Mouse (Mus musculus) adrenal gland, postnatal 4 days (tissue): ENCODE results near the gene Far1. TPM values are rescaled to one million over a fixed set of nuclear protein-coding genes. Genes with fewer than 3 reads are reported as not detected.

Experiments used
- DNase-seq, 2 experiments: peaks; one replicate each; pipeline ENCODE4 v3.0.0; 2021 to 2022; ENCODE audit warnings: low spot score in 2 of 2, mixed read lengths in 2 of 2
- total RNA-seq, 2 experiments: library from RNA; stranded (reverse); gene quantifications; 2 replicates each; pipeline ENCODE4 v1.2.3; 2021

Gene Far1
- total RNA-seq, 2 experiments from 2014 or later, result 51.7 to 66.1 TPM

DNA sequence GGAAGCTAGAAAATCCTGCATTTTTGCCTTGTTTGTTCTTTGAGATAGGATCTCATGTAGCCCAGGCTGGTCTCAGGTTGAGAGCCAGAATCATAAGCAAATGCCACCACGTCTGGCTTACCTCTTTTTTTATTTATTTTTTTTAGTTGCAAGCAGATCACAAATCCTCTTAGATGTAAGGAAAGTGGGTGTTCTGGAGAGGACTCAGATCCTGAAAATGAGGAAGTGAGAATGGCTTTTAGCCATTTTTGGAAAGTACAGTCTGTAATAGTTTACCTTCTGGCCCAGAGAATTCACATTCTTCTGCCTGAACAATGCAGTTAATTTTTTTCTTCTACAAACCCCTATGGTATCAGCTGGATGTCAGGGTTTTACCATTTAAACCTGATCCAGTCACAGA, 42.5 kb downstream of the Far1 start:
- DNase-seq, result no peak

DNA sequence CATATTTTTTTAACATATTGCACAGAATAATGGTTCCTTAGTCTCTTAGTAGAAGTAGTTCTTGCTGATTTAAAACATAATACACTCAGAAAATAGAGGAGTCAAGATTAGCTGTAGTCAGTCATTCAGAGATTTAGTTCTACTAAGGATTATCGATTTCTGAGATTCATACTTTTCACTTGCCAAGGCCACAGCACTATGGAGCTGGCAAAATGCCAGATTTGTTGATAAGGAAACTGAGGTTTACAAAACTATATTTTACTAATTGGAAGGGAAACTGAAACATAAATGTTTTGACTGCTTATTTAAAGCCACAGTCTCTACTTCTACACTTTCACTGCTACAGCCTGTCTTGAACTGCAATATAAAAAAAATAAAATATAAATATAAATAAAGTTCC, 53.3 kb downstream of the Far1 start:
- DNase-seq, result no peak

DNA sequence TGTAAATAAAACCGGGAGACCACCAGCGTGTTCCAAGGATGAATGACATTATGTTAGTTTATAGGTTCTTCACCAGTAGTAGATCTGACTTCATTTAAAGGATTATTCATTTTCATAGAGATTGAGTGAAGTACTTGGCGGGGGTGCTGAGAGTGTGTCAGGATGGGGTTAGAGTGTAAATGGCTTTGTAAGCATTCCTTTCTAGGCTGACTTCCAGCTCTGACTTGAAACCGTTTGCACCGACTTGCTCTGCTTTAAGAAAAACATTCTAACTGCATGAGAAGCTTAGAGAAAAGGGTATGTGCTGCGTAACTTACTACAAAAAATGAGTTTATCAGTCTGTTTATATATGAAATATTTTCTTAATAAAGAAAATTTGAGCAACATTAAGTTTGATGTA, 57.5 kb downstream of the Far1 start:
- DNase-seq, result no peak

DNA sequence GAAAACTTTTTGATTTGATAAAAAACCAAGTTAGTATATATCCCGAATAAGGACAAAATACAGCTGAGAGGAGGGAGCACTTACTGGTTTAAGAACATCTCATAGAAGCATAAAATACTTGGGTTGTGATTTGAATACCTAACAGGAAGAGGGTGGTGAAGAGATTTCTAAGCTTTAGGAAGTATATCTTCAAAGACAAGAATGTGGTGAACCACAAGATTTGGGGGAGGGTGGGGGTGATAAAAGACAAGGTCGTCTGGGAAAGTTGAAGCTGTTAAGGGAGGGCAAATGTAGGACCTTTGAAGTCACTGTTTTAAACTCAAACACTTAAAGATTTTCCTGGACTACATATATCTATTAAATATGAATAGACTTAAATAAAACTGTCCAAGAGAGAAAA, 59.1 kb downstream of the Far1 start:
- DNase-seq, result no peak

- no peak for DNase-seq
These were observed 68.5 kb downstream of the Far1 start for GRCm38 (mm10) chr7:113582111-113582510.

DNA sequence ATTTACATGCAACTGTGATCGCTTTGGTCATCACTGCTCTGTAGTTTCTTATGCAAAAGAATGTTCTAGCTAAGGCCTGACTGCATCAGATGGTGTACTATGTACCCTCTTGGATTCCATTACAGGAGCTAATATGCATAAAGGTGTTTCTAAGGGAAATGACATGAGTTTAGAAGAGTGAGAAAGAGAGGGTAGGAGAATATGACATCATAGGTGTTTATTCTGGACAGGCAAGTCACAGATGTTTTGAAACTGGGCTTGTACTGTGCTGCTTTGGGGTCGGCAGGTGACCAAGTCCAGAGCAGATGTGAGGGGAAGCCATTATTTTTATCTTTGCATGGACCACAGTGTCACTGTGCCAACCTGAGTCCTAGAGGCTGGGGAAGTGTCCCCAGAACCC, 75.6 kb downstream of the Far1 start:
- DNase-seq, result no peak

DNA sequence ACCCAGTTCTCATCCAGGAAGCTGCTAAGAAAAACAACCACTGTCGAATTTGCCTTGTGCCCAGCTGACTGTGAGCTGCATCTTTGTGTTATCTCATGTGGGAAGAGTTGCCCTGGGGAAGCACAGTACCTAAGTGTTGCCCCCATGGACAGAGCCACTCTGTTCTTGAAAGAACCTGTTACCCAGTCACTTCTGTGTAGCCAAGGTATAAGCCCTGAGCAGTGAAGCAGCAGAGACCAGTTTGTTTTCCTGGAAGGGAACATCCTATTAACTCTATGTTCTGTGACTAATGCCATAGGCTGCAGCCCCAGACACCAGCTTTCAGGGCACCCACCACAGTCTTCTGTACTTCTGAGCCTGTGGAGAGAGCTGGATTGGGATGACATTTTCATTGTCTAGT, 76.7 kb downstream of the Far1 start:
- no peak for DNase-seq

GRCm38 (mm10) chr7:113591084-113591483, 77.5 kb downstream of the Far1 start:
- DNase-seq, result no peak

GRCm38 (mm10) chr7:113591557-113592354, 78.1 kb downstream of the Far1 start:
- no peak for DNase-seq

GRCm38 (mm10) chr7:113592696-113593095, 79.1 kb downstream of the Far1 start:
- DNase-seq, result no peak

DNA sequence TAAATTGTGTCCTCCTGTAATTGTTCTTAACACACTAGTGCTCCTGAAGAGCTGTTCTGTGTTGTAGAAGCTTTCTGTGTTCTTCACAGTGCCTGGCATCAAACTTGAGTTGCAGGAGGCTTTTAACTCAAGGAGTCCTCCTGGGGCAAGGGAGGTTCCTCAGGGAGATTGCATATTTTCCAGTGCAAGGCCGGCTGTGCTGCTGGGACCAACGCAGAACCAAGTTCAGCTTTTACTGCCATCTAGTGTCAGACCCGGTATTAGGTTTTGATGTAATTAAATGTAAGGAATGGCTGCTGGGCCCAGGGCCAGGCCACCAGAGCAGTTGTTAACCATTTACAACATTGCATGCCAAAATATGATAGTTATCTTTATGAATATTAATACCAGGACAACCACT, 80.7 kb downstream of the Far1 start:
- DNase-seq, result peak in 1 of 2 experiments; percentile 5

DNA sequence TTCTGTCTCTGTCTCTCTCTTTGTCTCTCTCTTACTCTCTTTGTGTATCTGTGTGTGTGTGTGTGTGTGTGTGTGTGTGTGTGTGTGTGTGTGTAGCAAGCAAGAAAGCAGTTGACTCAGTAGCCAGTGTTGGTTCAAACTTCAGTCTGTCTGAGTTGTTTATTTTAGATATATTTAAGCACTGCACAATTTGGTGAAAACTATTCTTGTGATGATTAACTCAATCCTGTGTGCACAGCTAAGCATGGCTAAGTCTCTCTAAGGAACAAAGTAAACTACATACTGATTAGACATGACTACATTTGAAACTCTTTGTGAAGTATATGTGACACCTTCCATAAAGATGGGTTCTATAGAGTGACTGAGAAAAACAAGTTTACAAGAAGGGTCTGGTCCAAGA, 83.6 kb downstream of the Far1 start:
- DNase-seq, result no peak

DNA sequence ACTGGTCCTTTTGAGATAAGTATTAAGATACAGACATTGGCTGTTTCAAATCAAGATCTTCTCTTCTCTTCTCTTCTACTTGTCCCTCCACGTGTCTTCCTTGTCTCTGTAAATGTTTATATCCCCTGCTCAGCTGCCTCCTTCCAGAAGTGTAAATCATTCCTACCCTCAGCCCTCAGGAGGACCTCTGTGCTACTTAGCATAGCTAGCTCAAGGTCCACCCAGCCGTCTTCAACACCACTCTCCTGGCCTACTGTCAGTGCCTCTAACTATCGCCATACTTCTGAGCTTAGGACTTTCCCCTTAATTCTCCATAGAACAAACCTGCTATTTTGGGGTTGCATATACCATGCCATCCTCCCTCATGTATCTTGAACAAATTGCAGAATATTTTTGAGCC, 88.2 kb downstream of the Far1 start:
- DNase-seq, result no peak

DNA sequence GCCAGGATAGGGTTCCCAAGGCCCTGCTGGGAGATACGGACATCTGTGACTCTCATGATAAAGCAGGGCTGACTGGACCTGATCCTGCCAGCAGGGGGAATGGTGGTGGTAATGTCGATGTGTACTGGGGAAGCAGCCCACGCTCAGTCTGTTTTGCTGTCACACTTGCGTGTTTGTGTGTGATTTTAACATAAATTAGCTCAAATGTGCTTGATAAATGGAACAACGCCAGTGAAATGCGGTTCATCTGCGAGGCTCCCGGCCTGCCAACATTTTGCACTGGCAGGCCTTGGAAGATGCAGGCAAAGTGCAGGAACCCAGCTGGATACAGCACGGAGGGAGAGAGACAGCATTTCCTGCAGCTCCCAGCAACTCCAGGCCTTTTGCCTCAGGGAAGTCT, 94.3 kb downstream of the Far1 start:
- no peak for DNase-seq

GRCm38 (mm10) chr7:113609027-113609705, 95.5 kb downstream of the Far1 start:
- no peak for DNase-seq

DNA sequence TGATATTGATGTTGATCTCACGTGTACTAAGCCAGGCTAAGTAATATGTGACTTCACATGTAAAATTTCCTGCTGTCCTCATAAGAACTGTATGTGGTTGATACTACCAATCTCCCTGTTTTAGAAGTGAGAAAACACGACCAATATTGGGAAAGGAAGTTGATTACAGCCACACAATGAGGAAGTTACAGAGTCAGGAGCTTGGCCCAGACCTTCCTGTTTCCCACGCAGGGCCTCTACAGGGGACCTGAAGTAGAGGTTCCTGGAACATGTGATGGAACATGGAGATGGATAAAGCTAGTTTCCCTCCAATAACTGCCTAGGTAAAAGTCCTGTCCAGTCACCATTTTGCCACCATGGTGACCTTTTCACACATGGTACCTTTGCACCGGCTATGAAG, 99.0 kb downstream of the Far1 start:
- DNase-seq, result no peak

GRCm38 (mm10) chr7:113614198-113614927, 100.7 kb downstream of the Far1 start:
- DNase-seq, result no peak

DNA sequence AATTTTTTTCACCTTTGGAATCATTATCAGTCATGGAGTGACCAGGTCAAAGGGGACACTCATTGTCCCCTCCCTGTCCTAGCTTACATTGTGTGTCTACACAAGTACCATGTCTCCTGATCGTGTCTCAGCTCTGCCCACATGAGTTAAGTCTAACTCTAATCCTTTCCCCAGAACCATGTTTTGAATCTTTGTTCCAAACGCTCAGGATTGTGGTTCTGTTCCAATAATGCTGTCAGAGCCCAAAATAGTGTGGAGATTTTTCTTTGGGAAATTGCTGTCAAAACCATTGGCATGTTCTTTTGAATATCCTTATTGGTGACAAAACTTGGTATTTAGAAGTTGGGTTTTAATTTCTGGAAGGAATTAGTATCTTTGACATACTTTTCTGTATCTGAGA, 105.5 kb downstream of the Far1 start:
- no peak for DNase-seq

DNA sequence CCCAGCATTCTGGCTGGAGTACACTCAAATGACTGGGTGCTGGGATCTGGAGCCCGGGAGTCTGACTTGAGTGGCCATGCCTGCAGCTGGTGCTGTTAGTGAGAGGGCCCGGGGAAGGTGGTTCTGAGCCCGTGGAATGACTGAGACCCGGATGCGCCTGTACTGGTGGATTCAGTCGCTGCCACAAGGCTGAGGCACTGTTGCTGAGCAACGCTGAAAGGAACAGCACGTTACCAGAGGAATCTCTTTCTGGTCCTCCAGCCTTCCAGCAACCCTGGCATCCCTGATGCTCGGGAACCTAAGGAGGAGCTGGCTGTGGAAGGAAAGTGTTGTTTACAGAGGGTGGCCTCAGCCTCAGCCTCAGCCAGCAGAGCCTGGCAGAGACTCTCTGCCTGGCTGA, 106.1 kb downstream of the Far1 start:
- DNase-seq, result no peak
